Mouse (Mus musculus): Measurements from ENCODE around the gene Efcab14. TPM values are rescaled to one million over a fixed set of nuclear protein-coding genes. Genes with fewer than 3 reads are reported as not detected.
A peak's percentile ranks its signal among the peaks of the same experiment; 100 is the strongest.

Gene Efcab14
- 23.1 to 39.7 TPM (median 23.5 TPM) in 3 replicates for total RNA-seq (2017)

DNA sequence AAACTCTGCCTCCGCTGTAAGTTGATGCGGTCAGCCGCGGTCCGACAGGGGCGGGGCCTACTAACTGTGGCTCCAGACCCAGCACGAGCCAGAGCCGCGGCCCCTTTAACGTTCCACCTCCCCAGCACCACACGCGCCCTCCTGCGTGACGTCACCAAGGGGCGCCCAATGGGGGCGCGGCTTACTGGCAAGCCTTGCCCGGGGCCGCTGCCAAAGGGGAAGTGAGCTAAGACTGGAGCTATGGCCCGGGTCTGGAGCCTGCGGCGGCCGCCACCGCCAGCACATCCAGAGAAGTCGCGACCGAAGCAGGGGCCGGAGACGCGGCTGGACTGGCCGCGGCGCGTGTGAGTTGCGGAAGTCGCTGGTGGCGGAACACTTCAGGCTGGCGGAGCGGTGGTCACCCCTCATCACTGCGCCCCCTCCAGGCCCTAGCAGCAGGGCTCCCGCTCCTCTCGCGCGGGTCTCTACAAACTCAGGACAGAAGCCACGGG is at the start of gene Efcab14:
Gene Efcab14 (plus strand): TSS at position 194 of the 491 bp plus-strand sequence.
- peak; percentile 96 for ATAC-seq (replicated peaks; ENCODE audit: insufficient number of reproducible peaks, low FRiP score, low TSS enrichment, poor library complexity, severe bottlenecking)

- no peak for ATAC-seq (replicated peaks; ENCODE audit: insufficient number of reproducible peaks, low FRiP score, low TSS enrichment, poor library complexity, severe bottlenecking)
These were observed 36.1 kb upstream of the Efcab14 start for GRCm38 (mm10) chr4:115701468-115701867.

GRCm38 (mm10) chr4:115703927-115704505 is 33.5 kb upstream of the Efcab14 start:
- ATAC-seq (replicated peaks; ENCODE audit: insufficient number of reproducible peaks, low FRiP score, low TSS enrichment, poor library complexity, severe bottlenecking): no peak

DNA sequence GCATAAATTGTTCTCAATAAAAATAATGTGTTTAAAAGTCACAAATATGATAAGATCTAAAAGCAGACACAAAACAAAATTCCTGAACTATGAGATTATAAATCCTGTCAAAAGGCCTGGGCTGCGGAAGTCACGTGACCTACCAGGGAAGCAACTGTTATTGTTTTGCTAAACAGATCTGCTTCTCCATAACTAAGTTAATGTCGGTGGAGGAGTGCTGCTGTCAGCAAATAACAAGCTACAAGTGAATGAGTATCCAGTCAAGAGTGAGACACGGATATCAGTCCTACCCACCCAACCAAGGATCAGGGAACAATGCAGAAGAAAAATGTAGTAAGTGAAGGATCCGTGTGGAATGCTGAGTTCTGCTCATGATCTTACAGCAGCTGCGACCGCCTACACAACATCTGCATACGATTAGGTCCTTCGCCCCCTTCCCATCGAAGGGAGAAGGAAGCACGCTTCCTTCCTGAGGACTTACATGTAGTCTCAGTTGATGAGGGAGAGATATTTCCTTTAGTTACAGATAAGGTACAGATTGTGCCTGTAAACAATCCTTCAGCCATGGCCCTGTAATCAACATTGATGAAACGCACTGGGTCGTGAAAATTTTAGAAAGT is 28.5 kb upstream of the Efcab14 start:
- ATAC-seq (replicated peaks; ENCODE audit: insufficient number of reproducible peaks, low FRiP score, low TSS enrichment, poor library complexity, severe bottlenecking): no peak

- no peak for ATAC-seq (replicated peaks; ENCODE audit: insufficient number of reproducible peaks, low FRiP score, low TSS enrichment, poor library complexity, severe bottlenecking)
These were observed 27.6 kb upstream of the Efcab14 start for GRCm38 (mm10) chr4:115709792-115710418.

- no peak for ATAC-seq (replicated peaks; ENCODE audit: insufficient number of reproducible peaks, low FRiP score, low TSS enrichment, poor library complexity, severe bottlenecking)
These were observed 8.8 kb upstream of the Efcab14 start for GRCm38 (mm10) chr4:115728721-115729120.

DNA sequence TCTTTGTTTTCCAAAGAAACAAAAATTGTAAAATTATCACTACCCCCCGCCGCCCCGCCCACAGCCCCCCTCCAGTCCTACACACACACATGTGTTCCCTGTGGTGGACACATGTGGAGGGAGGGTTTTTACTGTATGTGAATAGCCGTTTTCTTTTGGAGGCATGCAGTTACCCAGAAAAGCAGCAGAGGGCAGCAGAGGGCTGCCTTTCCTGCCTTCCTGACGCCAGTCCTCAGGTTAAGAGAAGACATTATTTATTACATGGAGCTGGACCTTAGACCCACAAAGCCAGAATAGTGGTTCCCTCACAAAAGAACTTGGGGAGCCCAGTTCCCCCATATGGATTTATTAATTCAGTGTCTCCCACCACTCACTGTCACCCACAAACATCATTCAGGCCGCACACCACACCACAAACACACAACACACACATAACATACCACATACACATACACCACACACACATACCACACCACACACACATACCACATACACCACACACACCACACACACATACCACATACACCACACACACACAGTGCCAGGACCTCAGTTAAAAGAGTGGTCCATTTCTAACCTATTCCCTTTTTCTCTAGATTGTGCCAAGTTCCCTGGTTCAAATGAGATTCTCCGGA is 5.8 kb upstream of the Efcab14 start:
- ATAC-seq (replicated peaks; ENCODE audit: insufficient number of reproducible peaks, low FRiP score, low TSS enrichment, poor library complexity, severe bottlenecking): peak; percentile 87

GRCm38 (mm10) chr4:115732223-115732818 is 5.2 kb upstream of the Efcab14 start:
- no peak for ATAC-seq (replicated peaks; ENCODE audit: insufficient number of reproducible peaks, low FRiP score, low TSS enrichment, poor library complexity, severe bottlenecking)

DNA sequence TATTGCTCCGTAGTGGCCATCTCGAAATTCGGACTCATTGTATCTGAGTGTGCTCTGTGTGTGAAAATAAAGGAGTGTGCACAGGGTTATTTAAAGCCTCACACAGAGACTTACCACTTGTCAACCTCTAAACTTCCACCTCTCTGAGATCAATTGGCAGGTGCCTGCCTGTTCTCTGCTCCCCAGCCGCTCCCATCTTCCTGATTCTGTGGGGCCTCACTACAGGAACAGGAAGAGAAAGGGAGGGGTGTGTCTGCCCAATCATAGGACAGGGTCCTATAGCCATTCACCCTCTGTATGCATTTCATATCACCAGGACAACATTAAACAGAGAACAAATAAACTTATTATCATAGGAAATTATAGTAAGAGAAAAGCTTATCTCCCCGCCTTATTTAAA is 3.8 kb upstream of the Efcab14 start:
- ATAC-seq (replicated peaks; ENCODE audit: insufficient number of reproducible peaks, low FRiP score, low TSS enrichment, poor library complexity, severe bottlenecking): no peak

GRCm38 (mm10) chr4:115734867-115735266 is 2.7 kb upstream of the Efcab14 start:
- ATAC-seq (replicated peaks; ENCODE audit: insufficient number of reproducible peaks, low FRiP score, low TSS enrichment, poor library complexity, severe bottlenecking): no peak

- ATAC-seq (replicated peaks; ENCODE audit: insufficient number of reproducible peaks, low FRiP score, low TSS enrichment, poor library complexity, severe bottlenecking): no peak
These were observed 989 bp downstream of the Efcab14 start for GRCm38 (mm10) chr4:115738481-115738985.

GRCm38 (mm10) chr4:115742658-115743057 is 5.1 kb downstream of the Efcab14 start:
- ATAC-seq (replicated peaks; ENCODE audit: insufficient number of reproducible peaks, low FRiP score, low TSS enrichment, poor library complexity, severe bottlenecking): no peak

- no peak for ATAC-seq (replicated peaks; ENCODE audit: insufficient number of reproducible peaks, low FRiP score, low TSS enrichment, poor library complexity, severe bottlenecking)
These were observed 5.6 kb downstream of the Efcab14 start for GRCm38 (mm10) chr4:115743096-115743495.

DNA sequence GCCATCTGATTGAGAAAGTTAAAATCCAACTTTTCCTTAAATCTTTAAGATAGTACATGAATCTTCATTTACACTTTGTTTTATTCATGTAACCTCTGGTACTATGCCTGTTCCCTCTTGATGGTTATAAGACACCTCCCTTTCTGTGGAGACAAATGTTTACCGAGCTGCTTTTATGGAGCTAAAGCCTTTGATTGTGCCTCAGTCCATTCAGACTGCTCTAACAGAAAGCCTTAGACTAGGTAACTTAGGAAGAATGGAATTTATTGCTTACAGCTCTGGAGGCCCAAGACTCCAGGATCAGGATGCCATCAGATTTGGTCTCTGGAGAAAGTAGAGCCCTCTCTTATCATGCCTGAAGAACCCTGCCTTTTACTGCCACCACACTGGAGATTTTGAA is 10.6 kb downstream of the Efcab14 start:
- ATAC-seq (replicated peaks; ENCODE audit: insufficient number of reproducible peaks, low FRiP score, low TSS enrichment, poor library complexity, severe bottlenecking): no peak

DNA sequence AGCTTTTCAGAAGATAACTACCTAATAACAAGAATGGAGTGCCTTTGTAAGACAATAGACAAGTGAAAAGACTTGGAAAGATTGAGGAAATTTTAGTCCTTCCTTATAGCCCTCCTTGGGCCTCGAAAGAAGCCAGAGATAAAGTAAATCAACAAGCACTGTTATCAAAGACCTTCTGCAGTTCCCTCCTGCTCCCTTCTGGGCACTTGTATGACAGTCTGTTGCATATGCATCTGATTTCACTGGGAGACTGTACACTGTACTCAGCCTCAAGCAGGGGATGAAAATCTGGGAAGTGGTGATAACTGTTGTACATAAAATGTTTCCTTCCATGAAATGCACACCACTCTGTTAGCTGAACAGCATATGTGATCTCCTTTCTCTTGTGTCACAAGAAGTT is 11.8 kb downstream of the Efcab14 start:
- no peak for ATAC-seq (replicated peaks; ENCODE audit: insufficient number of reproducible peaks, low FRiP score, low TSS enrichment, poor library complexity, severe bottlenecking)

DNA sequence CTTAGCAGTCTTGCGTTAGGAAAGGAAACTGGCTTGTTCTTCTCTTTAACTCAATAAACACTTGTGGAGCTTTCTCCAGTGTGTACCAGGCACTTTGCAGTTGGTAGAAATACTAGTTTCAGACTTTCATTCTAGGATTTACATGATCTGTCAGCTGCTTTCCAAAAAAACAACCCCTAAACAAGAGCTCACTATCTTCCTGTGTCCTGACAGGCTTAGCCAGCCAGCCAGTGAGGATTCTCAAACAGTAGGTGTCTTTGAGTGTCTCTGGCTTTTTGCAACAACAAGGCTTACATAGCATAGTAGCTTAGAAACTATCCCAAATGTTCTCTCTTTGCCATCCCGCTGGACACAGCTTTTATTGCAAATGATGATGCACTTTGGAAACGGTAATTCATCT is 16.6 kb downstream of the Efcab14 start:
- no peak for ATAC-seq (replicated peaks; ENCODE audit: insufficient number of reproducible peaks, low FRiP score, low TSS enrichment, poor library complexity, severe bottlenecking)

- no peak for ATAC-seq (replicated peaks; ENCODE audit: insufficient number of reproducible peaks, low FRiP score, low TSS enrichment, poor library complexity, severe bottlenecking)
These were observed 17.3 kb downstream of the Efcab14 start for GRCm38 (mm10) chr4:115754851-115755250.

GRCm38 (mm10) chr4:115761206-115761605 is 23.7 kb downstream of the Efcab14 start:
- no peak for ATAC-seq (replicated peaks; ENCODE audit: insufficient number of reproducible peaks, low FRiP score, low TSS enrichment, poor library complexity, severe bottlenecking)

GRCm38 (mm10) chr4:115764581-115764980 is 27.0 kb downstream of the Efcab14 start:
- no peak for ATAC-seq (replicated peaks; ENCODE audit: insufficient number of reproducible peaks, low FRiP score, low TSS enrichment, poor library complexity, severe bottlenecking)

Data from monocyte, adult 5-6 weeks (primary cell).